Mouse (Mus musculus) CH12.LX (cell line): Measurements from ENCODE around the gene Lmod2.

Experiments
- GABPA ChIP-seq: IDR thresholded peaks from 2 replicates; pipeline ENCODE4 v1.6.1; 2012; ENCODE audit warnings: low read depth, low read length, improper control_type of control experiment, inconsistent platforms; ENCODE audit not compliant: insufficient replicate concordance
- NRF1 ChIP-seq: IDR thresholded peaks from 2 replicates; pipeline ENCODE4 v1.6.1; 2014; ENCODE audit warnings: low read depth, mild to moderate bottlenecking, inconsistent platforms, low read length, improper control_type of control experiment, moderate library complexity
- PAX5 ChIP-seq: IDR thresholded peaks from 2 replicates; pipeline ENCODE4 v1.6.1; 2012; ENCODE audit warnings: low read length, inconsistent platforms, mixed read lengths
- POLR2A ChIP-seq: IDR thresholded peaks from 2 replicates; pipeline ENCODE4 v1.6.1; 2011; ENCODE audit warnings: low read depth, mild to moderate bottlenecking, improper control_type of control experiment, low read length

DNA sequence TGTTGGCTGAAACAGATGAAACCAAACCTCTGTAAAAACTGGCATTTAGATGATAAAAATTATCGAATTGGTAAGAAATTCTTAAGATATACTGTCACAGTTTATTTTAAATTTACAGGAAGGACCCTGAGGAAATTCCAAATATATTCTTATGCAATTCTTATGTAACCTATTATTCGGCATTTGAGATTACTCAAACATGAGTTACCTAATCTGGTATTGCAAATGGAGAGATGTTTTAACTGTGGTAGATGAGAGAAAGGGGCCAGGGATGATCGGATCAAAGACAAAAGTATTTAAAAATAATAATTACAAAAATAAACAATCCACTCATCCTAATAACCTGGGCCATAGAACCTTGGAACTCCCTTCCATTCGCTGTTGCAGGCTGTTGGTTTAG lies 12.8 kb downstream of the Lmod2 start:
- TF ChIP-seq PAX5 (no peak), GABPA (no peak), NRF1 (no peak), POLR2A (no peak)
